Mouse (Mus musculus) stomach, embryonic 16.5 days (tissue): ENCODE measurements around the gene Gm17606. TPM values are rescaled to one million over a fixed set of nuclear protein-coding genes. Genes with fewer than 3 reads are reported as not detected.

ENCODE experiments used
- ATAC-seq: fragments of 200-750 bp; cut with Nextera tagmentation; 2 replicates; pipeline ENCODE4 v1.8.0; 2017; ENCODE audit warnings: moderate number of reproducible peaks, moderate TSS enrichment; ENCODE audit not compliant: insufficient read depth, low FRiP score
- H3K27ac ChIP-seq: fragments of 300-500 bp; sonication (generic); 2 replicates; pipeline ENCODE4 v1.5.1; 2014; ENCODE audit warnings: low read length
- H3K27me3 ChIP-seq: fragments of 300-500 bp; sonication (generic); 2 replicates; pipeline ENCODE4 v1.6.1; 2014; ENCODE audit warnings: low read length, control low read depth, mixed read lengths; ENCODE audit not compliant: control insufficient read depth, insufficient read depth
- H3K36me3 ChIP-seq: fragments of 300-500 bp; sonication (generic); 2 replicates; pipeline ENCODE4 v1.6.1; 2014; ENCODE audit warnings: low read length; ENCODE audit not compliant: control insufficient read depth, insufficient read depth
- H3K4me1 ChIP-seq: fragments of 300-500 bp; sonication (generic); 2 replicates; pipeline ENCODE4 v1.6.1; 2014; ENCODE audit warnings: low read length, control low read depth, mixed read lengths; ENCODE audit not compliant: control insufficient read depth, insufficient read depth
- H3K4me2 ChIP-seq: fragments of 300-500 bp; sonication (generic); 2 replicates; pipeline ENCODE4 v1.6.1; 2014; ENCODE audit warnings: low read depth, low read length, mixed read lengths
- H3K4me3 ChIP-seq: fragments of 300-500 bp; sonication (generic); replicated peaks from 2 replicates; pipeline ENCODE4 v1.5.1; 2014; ENCODE audit warnings: mild to moderate bottlenecking, low read length
- H3K9ac ChIP-seq: fragments of 300-500 bp; sonication (generic); 2 replicates; pipeline ENCODE4 v1.6.1; 2014; ENCODE audit warnings: low read length
- H3K9me3 ChIP-seq: fragments of 300-500 bp; sonication (generic); replicated peaks from 2 replicates; pipeline ENCODE4 v1.6.1; 2016; ENCODE audit warnings: low read length, control low read depth; ENCODE audit not compliant: control insufficient read depth
- WGBS: fragments of 180-500 bp; shearing (Covaris S2); extraction: QIAGEN DNeasy Blood & Tissue Kit; methylation state at CpG from one replicate; pipeline ENCODE4 v1.1.7; 2014; 5-methylcytosine and 5-hydroxymethylcytosine counted together
- polyA plus RNA-seq: library from polyadenylated mRNA; unstranded; fragments of >200 nt; fragmentation: Nextera tagmentation; extraction: Ambion mirVana; gene quantifications from 2 replicates; pipeline ENCODE4 v1.2.1, GENCODE M21; 2015

Gm17606 gene
- polyA plus RNA-seq, 1 experiment from 2014 or later = not detected

GRCm38 (mm10) chr14:54646455-54646854 is 5.7 kb downstream of the Gm17606 start:
- no peaks in the 10 kb centered on the region for H3K4me1 ChIP-seq
- no peak for ATAC-seq
- H3K9me3 ChIP-seq = no peaks in the 10 kb centered on the region
- H3K27me3 ChIP-seq = no peaks in the 10 kb centered on the region
- no peak overlapping the region for H3K4me2 ChIP-seq
- no peak overlapping the region for H3K4me3 ChIP-seq
- 93% methylated on average over 17 of the region's 17 CpGs for WGBS
- H3K27ac ChIP-seq = no peak overlapping the region
- no peak overlapping the region for H3K9ac ChIP-seq
- H3K36me3 ChIP-seq = peaks cover 48% of the 10 kb centered on the region

GRCm38 (mm10) chr14:54646898-54647636 is 6.3 kb downstream of the Gm17606 start:
- WGBS = 92% methylated on average over 8 of the region's 8 CpGs
- no peak overlapping the region for H3K27ac ChIP-seq
- no peak for ATAC-seq
- no peaks in the 10 kb centered on the region for H3K4me1 ChIP-seq
- H3K9ac ChIP-seq = no peak overlapping the region
- H3K9me3 ChIP-seq = no peaks in the 10 kb centered on the region
- no peak overlapping the region for H3K4me3 ChIP-seq
- H3K4me2 ChIP-seq = no peak overlapping the region
- H3K27me3 ChIP-seq = no peaks in the 10 kb centered on the region
- peaks cover 48% of the 10 kb centered on the region for H3K36me3 ChIP-seq

GRCm38 (mm10) chr14:54647900-54648299 is 7.1 kb downstream of the Gm17606 start:
- H3K4me2 ChIP-seq = no peak overlapping the region
- H3K9me3 ChIP-seq = no peaks in the 10 kb centered on the region
- no peak overlapping the region for H3K27ac ChIP-seq
- H3K27me3 ChIP-seq = no peaks in the 10 kb centered on the region
- WGBS = 84% methylated on average over 4 of the region's 4 CpGs
- peaks cover 6% of the 10 kb centered on the region; the same call in 1 of the 2 replicates for H3K4me1 ChIP-seq
- H3K36me3 ChIP-seq = peaks cover 48% of the 10 kb centered on the region
- H3K9ac ChIP-seq = no peak overlapping the region
- no peak overlapping the region for H3K4me3 ChIP-seq
- no peak for ATAC-seq

GRCm38 (mm10) chr14:54650621-54651454 is 10.1 kb downstream of the Gm17606 start:
- no peaks in the 10 kb centered on the region for H3K9me3 ChIP-seq
- H3K27ac ChIP-seq = no peak overlapping the region
- WGBS = 59% methylated on average over 23 of the region's 23 CpGs
- peaks cover 32% of the 10 kb centered on the region for H3K36me3 ChIP-seq
- no peak overlapping the region for H3K4me2 ChIP-seq
- no peak overlapping the region for H3K4me3 ChIP-seq
- peak; percentile 54; the same call in 1 of the 2 replicates for ATAC-seq
- no peak overlapping the region for H3K9ac ChIP-seq
- H3K4me1 ChIP-seq = peaks cover 6% of the 10 kb centered on the region; the same call in 1 of the 2 replicates
- no peaks in the 10 kb centered on the region for H3K27me3 ChIP-seq

- H3K27ac ChIP-seq = 0 out of 2 replicates have a peak overlapping the region, but pooled peaks have one; percentile 7
- no peak overlapping the region for H3K9ac ChIP-seq
- H3K9me3 ChIP-seq = no peaks in the 10 kb centered on the region
- no peak overlapping the region for H3K4me2 ChIP-seq
- H3K36me3 ChIP-seq = peaks cover 30% of the 10 kb centered on the region
- ATAC-seq = no peak
- no peaks in the 10 kb centered on the region for H3K27me3 ChIP-seq
- WGBS = 77% methylated on average over 4 of the region's 4 CpGs
- H3K4me1 ChIP-seq = peaks cover 6% of the 10 kb centered on the region; the same call in 1 of the 2 replicates
- H3K4me3 ChIP-seq = no peak overlapping the region
Measured at GRCm38 (mm10) chr14:54651556-54651955, 10.8 kb downstream of the Gm17606 start.

- WGBS = under 1% methylated on average over 7 of the region's 7 CpGs
- Histone ChIP-seq H3K36me3 (peaks cover 33% of the 10 kb centered on the region), H3K27ac (peak overlapping the region; percentile 68), H3K4me1 (peaks cover 6% of the 10 kb centered on the region; the same call in 1 of the 2 replicates), H3K9ac (peak overlapping the region; percentile 80), H3K27me3 (no peaks in the 10 kb centered on the region), H3K9me3 (no peaks in the 10 kb centered on the region), H3K4me2 (peak overlapping the region; percentile 75), H3K4me3 (peak overlapping the region; percentile 64)
- ATAC-seq = no peak
Measured at GRCm38 (mm10) chr14:54652787-54653186, 12.0 kb downstream of the Gm17606 start.

- Histone ChIP-seq H3K4me2 (peak overlapping the region; percentile 75), H3K9ac (peak overlapping the region; percentile 80), H3K9me3 (no peaks in the 10 kb centered on the region), H3K4me3 (peak overlapping the region; percentile 64), H3K4me1 (peaks cover 6% of the 10 kb centered on the region; the same call in 1 of the 2 replicates), H3K36me3 (peaks cover 31% of the 10 kb centered on the region), H3K27me3 (no peaks in the 10 kb centered on the region), H3K27ac (peak overlapping the region; percentile 68)
- 0% methylated on average over 12 of the region's 12 CpGs for WGBS
- peak; percentile 87 for ATAC-seq
Measured at GRCm38 (mm10) chr14:54653496-54653895, 12.7 kb downstream of the Gm17606 start.

- Histone ChIP-seq H3K27ac (no peak overlapping the region), H3K4me3 (no peak overlapping the region), H3K36me3 (peaks cover 46% of the 10 kb centered on the region), H3K9me3 (no peaks in the 10 kb centered on the region), H3K27me3 (no peaks in the 10 kb centered on the region), H3K4me1 (no peaks in the 10 kb centered on the region), H3K9ac (no peak overlapping the region), H3K4me2 (no peak overlapping the region)
- no peak for ATAC-seq
- WGBS = 92% methylated on average over 2 of the region's 2 CpGs
Measured at GRCm38 (mm10) chr14:54660009-54660408, 19.3 kb downstream of the Gm17606 start.
